Mouse (Mus musculus) limb, embryonic 11.5 days (tissue): ENCODE results near the gene Olfr223. TPM values are rescaled to one million over a fixed set of nuclear protein-coding genes. Genes with fewer than 3 reads are reported as not detected.
A peak's percentile ranks its signal among the peaks of the same experiment; 100 is the strongest.
"Not testable (repeated sequence)": the region's sequence is repeated elsewhere in the genome, so short reads cannot be mapped to it uniquely, and the experiment has no call there.

ENCODE experiments used
- ATAC-seq: fragments of 200-750 bp; cut with Nextera tagmentation; 2 replicates; pipeline ENCODE4 v1.8.0; 2017; ENCODE audit warnings: low read depth; ENCODE audit not compliant: insufficient number of reproducible peaks, low FRiP score, low TSS enrichment
- DNase-seq: peaks from one replicate; pipeline ENCODE4 v3.0.0-alpha.2; 2015; ENCODE audit warnings: low spot score
- H3K27ac ChIP-seq: fragments of 300-500 bp; sonication (generic); replicated peaks from 2 replicates; pipeline ENCODE4 v1.5.1; 2014; ENCODE audit warnings: low read depth, mild to moderate bottlenecking, low read length
- H3K27me3 ChIP-seq: fragments of 300-500 bp; sonication (generic); 2 replicates; pipeline ENCODE4 v1.6.1; 2014; ENCODE audit warnings: mild to moderate bottlenecking, low read length, mixed read lengths; ENCODE audit not compliant: control insufficient read depth, insufficient read depth
- H3K36me3 ChIP-seq: fragments of 300-500 bp; sonication (generic); 2 replicates; pipeline ENCODE4 v1.6.1; 2014; ENCODE audit warnings: mild to moderate bottlenecking, low read length, moderate library complexity, mixed read lengths; ENCODE audit not compliant: control insufficient read depth, insufficient read depth
- H3K4me1 ChIP-seq: fragments of 300-500 bp; sonication (generic); 2 replicates; pipeline ENCODE4 v1.6.1; 2014; ENCODE audit warnings: low read length, mixed read lengths; ENCODE audit not compliant: control insufficient read depth, insufficient read depth
- H3K4me2 ChIP-seq: fragments of 300-500 bp; sonication (generic); 2 replicates; pipeline ENCODE4 v1.6.1; 2014; ENCODE audit warnings: low read depth, mild to moderate bottlenecking, moderate library complexity; ENCODE audit not compliant: severe bottlenecking
- H3K4me3 ChIP-seq: fragments of 300-500 bp; sonication (generic); 2 replicates; pipeline ENCODE4 v1.5.1; 2014; ENCODE audit warnings: low read depth, low read length
- H3K9ac ChIP-seq: fragments of 300-500 bp; sonication (generic); 2 replicates; pipeline ENCODE4 v1.6.1; 2014; ENCODE audit warnings: mild to moderate bottlenecking, low read length
- H3K9me3 ChIP-seq: fragments of 300-500 bp; sonication (generic); 2 replicates; pipeline ENCODE4 v1.6.1; 2016; ENCODE audit warnings: low read length; ENCODE audit not compliant: control insufficient read depth
- WGBS: fragments of 180-500 bp; shearing (Covaris S2); extraction: QIAGEN DNeasy Blood & Tissue Kit; methylation state at CpG from one replicate; pipeline ENCODE4 v1.1.7; 2014; 5-methylcytosine and 5-hydroxymethylcytosine counted together
- polyA plus RNA-seq: library from polyadenylated mRNA; unstranded; fragments of >200 nt; fragmentation: Nextera tagmentation; extraction: Ambion mirVana; gene quantifications from 2 replicates; pipeline ENCODE4 v1.2.1, GENCODE M21; 2014

The Olfr223 gene
- polyA plus RNA-seq, 1 experiment from 2014 or later = not detected

GRCm38 (mm10) chr11:59634001-59634660, 41.0 kb upstream of the Olfr223 start:
- no peak overlapping the region for H3K27ac ChIP-seq
- H3K36me3 ChIP-seq = no peaks in the 10 kb centered on the region
- H3K4me1 ChIP-seq = no peaks in the 10 kb centered on the region
- no peak overlapping the region for H3K4me2 ChIP-seq
- H3K9ac ChIP-seq = no peak overlapping the region
- WGBS = 78% methylated on average over 7 of the region's 7 CpGs
- H3K4me3 ChIP-seq = no peak overlapping the region
- ATAC-seq (no peak), DNase-seq (peak; percentile 38)
- H3K27me3 ChIP-seq = no peaks in the 10 kb centered on the region
- no peaks in the 10 kb centered on the region for H3K9me3 ChIP-seq

GRCm38 (mm10) chr11:59633037-59633436, 39.9 kb upstream of the Olfr223 start:
- Histone ChIP-seq H3K27me3 (no peaks in the 10 kb centered on the region), H3K36me3 (no peaks in the 10 kb centered on the region), H3K4me2 (no peak overlapping the region), H3K4me3 (no peak overlapping the region), H3K9me3 (no peaks in the 10 kb centered on the region), H3K27ac (no peak overlapping the region), H3K9ac (no peak overlapping the region), H3K4me1 (no peaks in the 10 kb centered on the region)
- 27% methylated on average over 5 of the region's 5 CpGs for WGBS
- DNase-seq (peak; percentile 64), ATAC-seq (no peak)

DNA sequence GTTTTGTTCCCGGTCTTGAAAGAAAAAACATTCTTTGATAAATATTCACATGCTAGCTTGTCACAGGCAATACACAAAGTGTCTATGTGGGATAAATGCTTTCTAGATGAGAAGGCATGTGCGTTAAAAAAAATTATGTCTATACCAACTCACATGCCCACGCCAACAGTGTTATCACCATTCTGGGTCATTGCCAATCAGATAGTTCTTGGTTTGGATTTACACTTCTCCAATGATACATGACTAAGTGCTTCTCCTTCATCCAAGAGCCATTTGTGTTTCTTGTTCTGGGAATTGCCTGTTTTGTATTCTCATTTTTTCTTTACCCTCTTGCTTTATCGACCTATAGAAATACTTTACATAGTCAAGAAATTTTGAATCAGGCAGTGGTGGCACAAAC, 38.9 kb upstream of the Olfr223 start:
- no peaks in the 10 kb centered on the region for H3K36me3 ChIP-seq
- no peaks in the 10 kb centered on the region for H3K9me3 ChIP-seq
- no peak overlapping the region for H3K4me2 ChIP-seq
- DNase-seq (no peak), ATAC-seq (no peak)
- H3K9ac ChIP-seq = no peak overlapping the region
- no peaks in the 10 kb centered on the region for H3K4me1 ChIP-seq
- 82% methylated on average over 4 of the region's 4 CpGs for WGBS
- H3K27ac ChIP-seq = no peak overlapping the region
- H3K27me3 ChIP-seq = no peaks in the 10 kb centered on the region
- H3K4me3 ChIP-seq = no peak overlapping the region

DNA sequence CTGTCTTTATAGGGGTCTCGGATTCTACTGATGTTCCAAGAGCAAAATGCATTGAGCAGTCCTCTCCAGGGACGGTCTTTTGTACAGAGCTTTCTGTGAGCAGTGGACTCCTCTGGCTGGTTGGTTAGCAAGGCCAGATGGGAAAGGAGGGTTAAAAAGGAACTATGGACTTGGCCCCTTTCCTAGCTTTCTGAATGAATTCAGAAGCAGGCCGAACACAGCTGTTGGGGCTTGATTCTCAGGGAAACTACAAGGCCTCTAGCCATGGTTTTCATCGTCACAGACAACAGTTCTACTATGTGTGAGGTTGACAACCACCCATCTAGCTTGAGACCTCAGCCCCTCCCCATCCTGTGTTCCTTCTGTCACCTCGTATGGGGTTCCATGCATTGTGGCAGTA, 36.8 kb upstream of the Olfr223 start:
- DNase-seq (no peak), ATAC-seq (no peak)
- Histone ChIP-seq H3K27me3 (no peaks in the 10 kb centered on the region), H3K9me3 (no peaks in the 10 kb centered on the region), H3K4me3 (no peak overlapping the region), H3K36me3 (no peaks in the 10 kb centered on the region), H3K27ac (no peak overlapping the region), H3K4me2 (no peak overlapping the region), H3K9ac (no peak overlapping the region), H3K4me1 (no peaks in the 10 kb centered on the region)
- 81% methylated on average over 5 of the region's 5 CpGs for WGBS

DNA sequence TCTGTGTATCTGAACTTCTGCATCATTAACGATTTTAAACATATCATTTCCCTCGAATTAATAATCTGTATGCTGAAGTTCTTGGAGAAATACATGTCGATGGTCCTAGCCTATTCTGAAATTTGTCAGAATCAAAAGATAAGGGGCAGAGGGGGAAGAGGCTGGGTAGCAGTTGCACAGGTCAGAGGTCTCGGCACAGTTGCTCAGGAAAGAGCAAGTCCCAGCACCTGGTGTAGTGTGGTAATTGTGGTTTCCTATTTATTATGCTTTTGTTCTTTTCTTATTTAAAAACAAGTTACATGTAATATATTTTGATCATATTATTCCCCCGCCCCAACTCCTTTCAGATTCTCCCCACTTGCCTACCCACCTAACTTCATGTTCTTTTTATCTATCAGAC, 35.1 kb upstream of the Olfr223 start:
- no peak overlapping the region for H3K4me3 ChIP-seq
- no peak overlapping the region for H3K27ac ChIP-seq
- DNase-seq (no peak), ATAC-seq (no peak)
- H3K4me1 ChIP-seq = no peaks in the 10 kb centered on the region
- H3K9me3 ChIP-seq = no peaks in the 10 kb centered on the region
- no peaks in the 10 kb centered on the region for H3K36me3 ChIP-seq
- H3K9ac ChIP-seq = no peak overlapping the region
- no peak overlapping the region for H3K4me2 ChIP-seq
- H3K27me3 ChIP-seq = no peaks in the 10 kb centered on the region
- 74% methylated on average over 5 of the region's 5 CpGs for WGBS

- Histone ChIP-seq H3K27ac (no peak overlapping the region), H3K9me3 (no peaks in the 10 kb centered on the region), H3K4me3 (no peak overlapping the region), H3K4me2 (no peak overlapping the region), H3K36me3 (no peaks in the 10 kb centered on the region), H3K9ac (no peak overlapping the region), H3K4me1 (no peaks in the 10 kb centered on the region), H3K27me3 (no peaks in the 10 kb centered on the region)
- ATAC-seq = no peak
- no peak for DNase-seq
- 87% methylated on average over 7 of the region's 7 CpGs for WGBS
Measured at GRCm38 (mm10) chr11:59626192-59626591, 33.1 kb upstream of the Olfr223 start.

- DNase-seq (peak; percentile 55), ATAC-seq (no peak)
- Histone ChIP-seq H3K9ac (no peak overlapping the region), H3K4me2 (no peak overlapping the region), H3K27me3 (no peaks in the 10 kb centered on the region), H3K4me1 (no peaks in the 10 kb centered on the region), H3K36me3 (no peaks in the 10 kb centered on the region), H3K9me3 (no peaks in the 10 kb centered on the region), H3K4me3 (no peak overlapping the region), H3K27ac (no peak overlapping the region)
- WGBS = 42% methylated on average over 6 of the region's 6 CpGs
Measured at GRCm38 (mm10) chr11:59624017-59624630, 31.0 kb upstream of the Olfr223 start.

- Histone ChIP-seq H3K9ac (no peak overlapping the region), H3K36me3 (no peaks in the 10 kb centered on the region), H3K27ac (no peak overlapping the region)
Measured at GRCm38 (mm10) chr11:59622214-59622613, 29.1 kb upstream of the Olfr223 start.

GRCm38 (mm10) chr11:59616986-59617385, 23.9 kb upstream of the Olfr223 start:
- H3K4me1 ChIP-seq, H3K36me3 ChIP-seq, H3K9me3 ChIP-seq, H3K4me2 ChIP-seq, H3K27me3 ChIP-seq, ATAC-seq, DNase-seq, H3K4me3 ChIP-seq, H3K9ac ChIP-seq, H3K27ac ChIP-seq: not testable (repeated sequence)
- 97% methylated on average over 2 of the region's 2 CpGs for WGBS

More at GRCm38 (mm10) chr11:59622214-59622613, 29.1 kb upstream of the Olfr223 start:
- ATAC-seq = no peak
- 75% methylated on average over 3 of the region's 3 CpGs for WGBS
- Histone ChIP-seq H3K4me1 (no peaks in the 10 kb centered on the region), H3K27me3 (no peaks in the 10 kb centered on the region), H3K4me2 (no peak overlapping the region), H3K4me3 (no peak overlapping the region), H3K9me3 (no peaks in the 10 kb centered on the region)
- DNase-seq = no peak
